Mouse (Mus musculus) spleen, adult 2 months (tissue): Measurements from ENCODE around the gene Arr3. TPM values are rescaled to one million over a fixed set of nuclear protein-coding genes. Genes with fewer than 3 reads are reported as not detected.

Experiments
- DNase-seq, 2 experiments: peaks; one replicate each; pipeline versions ENCODE4 v3.0.0 to v3.0.0-alpha.2; 2012 to 2021; ENCODE audit warnings: low spot score in 2 of 2, low read depth in 1 of 2
- H3K27ac ChIP-seq: fragments of 200-500 bp; 2 replicates; pipeline ENCODE4 v1.5.1; 2012; ENCODE audit warnings: low read length, inconsistent platforms; ENCODE audit not compliant: insufficient read depth
- H3K27me3 ChIP-seq: fragments of 200-500 bp; 2 replicates; pipeline ENCODE4 v1.6.1; 2012; ENCODE audit warnings: mild to moderate bottlenecking, moderate library complexity, low read length, inconsistent platforms; ENCODE audit not compliant: control insufficient read depth, insufficient read depth
- H3K36me3 ChIP-seq: fragments of 200-500 bp; 2 replicates; pipeline ENCODE4 v1.6.1; 2012; ENCODE audit warnings: mild to moderate bottlenecking, low read length, inconsistent platforms; ENCODE audit not compliant: control insufficient read depth, insufficient read depth
- H3K4me1 ChIP-seq: fragments of 200-500 bp; 2 replicates; pipeline ENCODE4 v1.6.1; 2011; ENCODE audit warnings: inconsistent platforms; ENCODE audit not compliant: control insufficient read depth, insufficient read depth, insufficient read length
- H3K4me3 ChIP-seq: fragments of 200-500 bp; 2 replicates; pipeline ENCODE4 v1.5.1; 2011; ENCODE audit warnings: mild to moderate bottlenecking, inconsistent platforms; ENCODE audit not compliant: insufficient read depth, insufficient read length; ENCODE audit errors: extremely low read depth
- CTCF ChIP-seq: fragments of 200-500 bp; IDR thresholded peaks from 2 replicates; pipeline ENCODE4 v1.5.1; 2011; ENCODE audit warnings: mild to moderate bottlenecking, inconsistent platforms; ENCODE audit not compliant: insufficient read depth, insufficient read length, insufficient replicate concordance; ENCODE audit errors: extremely low read depth
- POLR2A ChIP-seq: fragments of 200-500 bp; IDR thresholded peaks from 2 replicates; pipeline ENCODE4 v1.6.1; 2011; ENCODE audit warnings: low read depth, low read length, inconsistent platforms
- WGBS: fragments of 180-500 bp; shearing (Covaris S2); methylation state at CpG from one replicate; pipeline ENCODE4 v1.1.7; 2018; 5-methylcytosine and 5-hydroxymethylcytosine counted together
- polyA plus RNA-seq: library from polyadenylated mRNA; depleted of rRNA; stranded (reverse); fragments of >200 nt; gene quantifications from 2 replicates; pipeline ENCODE4 v1.2.3, GENCODE M21; 2012; rRNA removed

Arr3 gene
- polyA plus RNA-seq = not detected in 2 replicates

DNA sequence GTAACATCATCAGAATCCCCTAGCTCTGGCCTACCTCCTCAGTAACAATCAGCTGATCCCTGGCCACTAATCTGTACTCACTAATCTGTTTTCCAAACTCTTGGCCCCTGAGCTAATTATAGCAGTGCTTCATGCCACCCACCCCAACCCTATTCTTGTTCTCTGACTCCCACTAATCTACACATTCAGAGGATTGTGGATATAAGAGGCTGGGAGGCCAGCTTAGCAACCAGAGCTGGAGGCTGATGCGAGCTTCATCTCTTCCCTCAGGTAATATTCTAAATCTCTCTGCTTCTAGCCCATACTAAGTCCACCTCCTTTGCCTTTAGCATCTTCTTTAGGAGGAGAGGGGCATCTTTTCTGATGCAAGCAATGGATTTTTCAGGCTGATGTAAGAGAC lies at the start of gene Arr3:
Gene Arr3 (plus strand): TSS at position 184 of the 400 bp plus-strand sequence.
- Histone ChIP-seq H3K4me1 (no peaks in the 10 kb centered on the region), H3K4me3 (no peak within 1 kb of the TSS), H3K27ac (no peak within 1 kb of the TSS), H3K36me3 (no peaks in the 10 kb centered on the region), H3K27me3 (no peaks in the 10 kb centered on the region)
- DNase-seq = no peak
- TF ChIP-seq POLR2A (no peak), CTCF (no peak)
- WGBS = 87% methylated on average over 1 of the region's 1 CpGs

- no peaks in the 10 kb centered on the region for H3K36me3 ChIP-seq
- no peaks in the 10 kb centered on the region for H3K27me3 ChIP-seq
- WGBS = 83% methylated on average over 3 of the region's 3 CpGs
- H3K4me3 ChIP-seq = no peak overlapping the region
- no peaks in the 10 kb centered on the region for H3K4me1 ChIP-seq
- H3K27ac ChIP-seq = no peak overlapping the region
- TF ChIP-seq CTCF = no peak
- no peak for TF ChIP-seq POLR2A
- DNase-seq = no peak
These were observed 49.3 kb upstream of the Arr3 start for GRCm38 (mm10) chrX:100556026-100556425.

DNA sequence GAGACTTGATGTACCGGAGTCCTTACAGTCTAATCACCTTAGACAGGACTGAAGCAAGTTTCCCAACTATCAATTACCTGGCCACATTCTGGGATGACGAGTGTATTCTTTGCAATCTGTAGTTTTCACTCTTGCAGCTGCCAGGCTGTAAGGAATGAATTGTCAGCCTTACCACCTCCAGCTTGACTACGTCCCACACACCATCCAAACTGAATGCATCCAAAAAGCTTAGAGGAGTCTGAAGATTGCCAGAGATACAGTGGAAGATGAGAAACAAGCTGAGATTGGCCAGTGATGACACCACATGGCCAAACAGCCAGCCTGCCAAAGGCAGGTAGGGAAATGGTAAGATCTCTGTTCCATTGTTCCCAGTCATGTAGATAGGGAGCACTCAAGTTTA lies 39.6 kb upstream of the Arr3 start:
- no peak overlapping the region for H3K27ac ChIP-seq
- H3K27me3 ChIP-seq = no peaks in the 10 kb centered on the region
- no peak for DNase-seq
- no peaks in the 10 kb centered on the region for H3K4me1 ChIP-seq
- 89% methylated on average over 3 of the region's 3 CpGs for WGBS
- H3K36me3 ChIP-seq = no peaks in the 10 kb centered on the region
- TF ChIP-seq POLR2A (no peak), CTCF (no peak)
- H3K4me3 ChIP-seq = no peak overlapping the region

GRCm38 (mm10) chrX:100571951-100572350 lies 33.3 kb upstream of the Arr3 start, which contains the start of gene Awat1:
TSS of gene Awat1 (plus strand) at chrX:100572251.
- H3K27me3 ChIP-seq = no peaks in the 10 kb centered on the region
- TF ChIP-seq CTCF (no peak), POLR2A (no peak)
- no peaks in the 10 kb centered on the region for H3K4me1 ChIP-seq
- no peak within 1 kb of the TSS for H3K27ac ChIP-seq
- WGBS = 84% methylated on average over 1 of the region's 1 CpGs
- H3K36me3 ChIP-seq = no peaks in the 10 kb centered on the region
- no peak within 1 kb of the TSS for H3K4me3 ChIP-seq
- DNase-seq = no peak

GRCm38 (mm10) chrX:100594791-100595190 lies 10.5 kb upstream of the Arr3 start, which contains the start of gene P2ry4:
TSS of gene P2ry4 (minus strand) at chrX:100594869.
- H3K27me3 ChIP-seq = no peaks in the 10 kb centered on the region
- WGBS = 62% methylated on average over 4 of the region's 4 CpGs
- H3K4me3 ChIP-seq = no peak within 1 kb of the TSS
- TF ChIP-seq CTCF (no peak), POLR2A (no peak)
- H3K36me3 ChIP-seq = no peaks in the 10 kb centered on the region
- H3K4me1 ChIP-seq = no peaks in the 10 kb centered on the region
- no peak for DNase-seq
- no peak within 1 kb of the TSS for H3K27ac ChIP-seq

DNA sequence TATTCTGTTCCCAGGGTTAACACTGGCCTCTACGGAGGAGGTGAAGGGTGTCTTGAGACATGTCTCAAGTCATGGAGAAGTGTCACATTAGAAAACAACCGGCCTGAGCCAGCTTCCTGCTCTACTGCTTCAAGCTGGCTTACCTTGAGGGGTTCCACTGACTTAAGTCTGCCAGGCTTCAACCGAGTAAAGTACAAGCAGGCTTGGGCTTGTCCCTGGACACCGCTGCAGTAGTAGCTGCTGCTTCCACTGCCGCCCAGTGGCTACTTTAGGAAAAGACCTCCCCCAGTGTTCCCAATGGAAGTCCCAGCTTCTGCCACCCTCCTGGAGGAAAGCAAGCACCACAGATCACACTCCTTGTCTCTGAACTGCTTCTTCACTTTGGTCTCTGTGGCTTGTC lies 7.9 kb upstream of the Arr3 start:
- H3K27me3 ChIP-seq = no peaks in the 10 kb centered on the region
- H3K4me1 ChIP-seq = no peaks in the 10 kb centered on the region
- WGBS = 56% methylated on average over 5 of the region's 5 CpGs
- no peaks in the 10 kb centered on the region for H3K36me3 ChIP-seq
- TF ChIP-seq CTCF (no peak), POLR2A (no peak)
- no peak overlapping the region for H3K4me3 ChIP-seq
- no peak overlapping the region for H3K27ac ChIP-seq
- no peak for DNase-seq

- H3K27me3 ChIP-seq = no peaks in the 10 kb centered on the region
- 76% methylated on average over 4 of the region's 4 CpGs for WGBS
- no peak overlapping the region for H3K4me3 ChIP-seq
- no peak overlapping the region for H3K27ac ChIP-seq
- TF ChIP-seq CTCF = no peak
- TF ChIP-seq POLR2A = no peak
- no peaks in the 10 kb centered on the region for H3K4me1 ChIP-seq
- DNase-seq = no peak
- no peaks in the 10 kb centered on the region for H3K36me3 ChIP-seq
These were observed 5.5 kb upstream of the Arr3 start for GRCm38 (mm10) chrX:100599755-100600154.
